Mouse (Mus musculus): Measurements from ENCODE around the gene Jph2.

Jph2 gene

DNA sequence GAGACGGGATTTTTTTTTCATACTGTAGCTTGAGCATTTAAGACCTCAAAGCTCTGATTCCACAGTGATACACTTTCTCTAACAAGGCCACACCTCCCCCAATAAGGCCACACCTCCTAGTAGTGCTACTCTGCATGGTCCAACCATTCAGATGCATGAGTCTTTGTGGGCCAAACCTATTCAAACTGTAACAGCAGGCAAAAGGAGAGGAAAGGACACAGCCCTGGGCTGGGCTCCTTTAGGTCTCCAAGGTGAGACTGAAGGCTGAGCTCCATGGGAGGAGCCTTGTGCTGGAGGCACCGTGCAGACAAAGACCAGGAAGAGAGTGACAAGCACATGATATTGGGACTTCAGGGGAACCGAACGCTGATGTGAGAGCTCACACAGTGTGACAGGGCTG is 80.5 kb downstream of the Jph2 start:
- DNase-seq (ENCODE audit: extremely low read depth, low read depth, low spot score): no peak

DNA sequence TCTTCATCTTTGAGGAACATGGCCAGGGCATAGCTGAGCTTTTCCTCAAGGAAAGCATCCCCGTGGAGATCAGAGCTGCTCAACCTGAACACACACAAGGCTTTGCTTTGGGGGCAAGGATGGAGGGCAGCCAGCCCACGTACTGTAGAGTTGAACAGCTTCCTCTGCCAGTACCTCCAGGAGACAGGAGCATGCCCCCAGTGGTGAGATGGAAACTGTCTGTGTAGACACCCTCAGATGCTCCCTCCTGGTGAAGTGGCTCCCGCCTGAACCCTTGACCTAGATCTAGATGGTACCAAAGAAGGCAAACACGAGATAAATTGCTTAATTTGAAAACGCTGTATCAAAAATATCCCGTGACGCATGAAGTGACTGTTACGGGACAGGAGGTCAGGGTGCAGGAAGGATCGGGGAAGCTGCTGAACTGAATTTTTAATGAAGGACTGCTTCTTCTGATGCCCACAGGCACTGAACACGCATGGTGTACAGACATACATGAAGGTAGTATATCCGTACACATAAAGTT is 87.6 kb downstream of the Jph2 start:
- no peak for DNase-seq (ENCODE audit: extremely low read depth, low read depth, low spot score)

DNA sequence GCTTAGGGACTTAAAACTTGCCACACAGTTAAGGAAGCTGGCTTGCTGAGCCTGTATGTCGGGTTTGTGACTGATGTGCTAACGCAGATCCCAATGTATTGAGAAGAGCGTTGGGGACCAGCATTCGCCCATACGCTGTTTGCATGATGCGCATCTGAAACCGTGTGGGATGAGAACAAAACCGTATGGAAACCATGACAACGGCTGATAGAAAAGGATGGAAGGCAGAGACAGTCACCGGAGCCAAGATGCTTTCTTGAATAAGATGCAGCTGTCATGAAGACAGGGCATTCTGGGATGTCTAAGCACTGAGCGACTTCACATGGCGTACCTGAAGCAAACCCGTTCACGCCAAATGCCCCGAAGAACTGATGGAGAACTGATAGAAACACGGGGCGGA is 88.4 kb downstream of the Jph2 start:
- no peak for DNase-seq (ENCODE audit: extremely low read depth, low read depth, low spot score)

DNA sequence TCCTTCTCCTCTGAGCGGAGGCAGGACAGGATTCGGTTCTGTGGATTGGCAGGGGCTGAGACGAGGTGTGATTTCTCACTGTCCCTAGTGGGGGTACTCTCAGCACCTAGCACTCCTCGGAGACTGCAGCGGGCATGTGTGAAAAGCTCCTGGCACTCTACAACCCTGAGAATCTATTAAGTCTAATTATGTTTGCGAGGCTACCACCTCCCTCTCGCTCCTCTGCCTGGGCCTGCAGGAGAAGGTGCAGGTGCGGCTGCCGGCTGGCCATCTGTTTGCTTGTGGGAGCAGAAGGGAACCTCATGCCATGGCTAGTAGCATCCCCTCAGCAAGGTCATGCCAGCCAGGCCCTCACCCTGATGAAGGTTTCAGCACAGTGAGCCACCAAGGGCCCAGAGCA is 94.8 kb downstream of the Jph2 start:
- DNase-seq (ENCODE audit: extremely low read depth, low read depth, low spot score): no peak

DNA sequence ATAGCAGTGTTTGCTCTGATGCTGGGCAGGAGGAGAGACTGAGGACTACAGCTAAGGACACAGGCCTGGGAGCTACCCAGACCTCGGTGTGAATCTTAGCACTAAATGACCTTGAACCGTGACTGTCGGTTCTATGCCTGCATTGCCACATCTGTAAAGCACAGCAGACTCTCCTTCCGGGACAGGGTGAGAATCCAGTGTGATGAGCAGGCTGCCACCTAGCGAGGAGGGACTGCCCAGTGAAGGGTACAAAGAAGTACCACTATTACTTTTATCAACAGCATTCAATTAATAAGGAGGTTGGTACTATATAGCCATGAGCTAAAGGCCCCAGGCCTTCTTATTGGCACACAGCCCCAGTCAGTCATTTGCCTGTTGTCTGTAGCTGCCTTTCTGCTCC is 96.2 kb downstream of the Jph2 start:
- DNase-seq (ENCODE audit: extremely low read depth, low read depth, low spot score): no peak

DNA sequence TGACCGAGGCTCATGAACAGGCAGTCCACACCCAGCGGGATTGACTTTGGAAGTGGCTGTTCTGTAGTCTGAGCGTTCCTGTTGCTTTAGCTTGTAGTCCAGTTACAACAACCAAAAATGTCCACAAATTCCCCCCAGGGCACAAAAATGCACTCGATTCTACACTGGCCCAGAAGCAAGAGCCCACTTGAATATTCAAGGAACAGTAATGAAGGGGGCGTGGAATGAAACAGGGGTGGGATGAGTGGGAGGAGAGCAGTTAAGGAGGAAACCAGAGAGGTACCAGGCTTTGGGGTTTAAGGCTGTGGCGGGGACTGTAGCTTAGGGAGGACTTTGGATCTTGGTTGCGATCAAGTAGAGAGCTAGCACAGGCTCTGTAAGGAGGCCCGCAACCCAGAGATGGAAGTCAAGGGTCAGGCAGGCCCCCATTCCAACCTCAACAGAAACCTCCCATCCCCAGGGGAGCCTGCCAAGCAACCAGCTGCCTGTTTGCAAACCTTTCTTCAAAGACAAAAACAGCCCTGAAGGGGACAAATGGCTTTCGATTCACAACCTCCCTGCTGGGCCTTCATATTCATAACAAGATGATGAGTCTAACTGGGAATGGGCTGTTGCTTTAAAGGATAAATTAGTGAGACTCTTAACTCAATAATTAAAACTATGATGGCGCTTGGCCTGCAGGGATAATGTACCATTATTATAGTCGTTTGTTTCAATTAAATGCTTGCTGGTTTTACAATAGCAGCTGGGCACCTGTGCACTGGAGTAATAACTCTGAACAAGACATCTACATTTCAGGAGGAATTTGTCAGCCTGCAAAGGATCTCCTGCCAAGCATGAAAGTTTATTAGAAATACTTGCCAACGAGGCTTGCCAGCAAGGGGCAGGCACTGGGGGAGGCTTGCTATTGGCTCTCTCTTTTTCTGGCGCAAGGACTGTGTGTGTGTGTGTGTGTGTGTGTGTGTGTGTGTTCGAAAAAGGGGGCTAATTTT is 97.4 kb downstream of the Jph2 start:
- no peak for DNase-seq (ENCODE audit: extremely low read depth, low read depth, low spot score)

DNA sequence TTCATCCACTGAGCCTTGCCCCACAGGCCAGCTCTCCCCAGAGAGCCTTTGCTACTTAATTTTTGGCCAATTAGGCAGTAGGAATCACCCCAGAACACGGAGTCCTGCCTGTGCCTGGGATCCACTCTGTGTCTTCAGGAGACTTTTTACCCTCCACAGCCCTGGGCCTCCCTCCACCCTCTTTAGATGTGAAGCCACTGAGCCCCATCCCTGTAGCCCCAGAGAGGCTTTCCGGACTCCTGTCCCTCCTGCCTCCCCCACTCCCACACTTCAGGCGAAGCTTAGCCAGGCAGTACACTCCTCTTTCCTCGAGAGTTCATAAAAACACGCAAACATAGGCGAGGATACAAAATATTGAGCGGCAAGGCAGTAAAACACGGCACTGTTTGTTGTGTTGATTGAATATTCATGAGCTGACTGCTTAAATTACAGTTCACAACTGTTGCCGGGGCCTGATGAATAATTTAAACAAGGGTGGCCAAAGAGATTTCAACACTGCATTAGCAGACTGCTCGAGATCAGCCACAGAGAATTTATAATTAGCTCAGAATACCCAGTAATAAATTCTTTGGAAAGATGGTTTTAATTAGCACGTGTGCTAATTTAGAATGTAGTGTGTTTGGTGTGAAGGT is 100.7 kb downstream of the Jph2 start:
- DNase-seq (ENCODE audit: extremely low read depth, low read depth, low spot score): no peak

DNA sequence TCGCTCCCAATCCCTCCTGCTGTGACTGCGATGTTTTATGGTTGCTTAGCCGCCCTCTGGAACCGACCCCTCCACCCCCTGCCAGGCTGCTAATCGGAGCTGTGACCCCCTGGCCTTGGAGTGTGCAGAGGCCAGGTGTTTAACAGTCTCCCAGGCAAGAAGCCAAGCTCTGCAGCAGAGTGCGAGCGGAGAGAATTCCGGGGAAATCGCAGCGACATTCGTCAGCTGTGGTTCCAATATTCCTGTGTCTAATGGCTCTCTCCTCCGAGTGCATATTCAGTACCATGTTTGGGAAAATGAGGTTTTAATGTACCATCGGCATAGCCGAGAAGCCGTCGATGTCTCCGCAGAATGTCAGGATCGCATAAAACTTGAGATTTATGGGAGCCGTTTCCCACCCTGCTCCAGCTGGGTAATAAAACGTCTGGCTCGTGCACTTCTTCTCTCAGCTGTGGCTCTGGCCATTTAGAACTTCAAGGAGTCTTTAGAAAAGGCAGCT is 108.9 kb downstream of the Jph2 start:
- DNase-seq (ENCODE audit: extremely low read depth, low read depth, low spot score): no peak

Measured in fat pad, adult 2 months (tissue).